Mouse (Mus musculus) thymus, postnatal 0 days (tissue): ENCODE measurements around the gene Akr1c13. TPM values are rescaled to one million over a fixed set of nuclear protein-coding genes. Genes with fewer than 3 reads are reported as not detected.

Experiments
- DNase-seq: peaks from one replicate; pipeline ENCODE4 v3.0.0-alpha.2; 2015; ENCODE audit warnings: low spot score
- polyA plus RNA-seq: library from polyadenylated mRNA; unstranded; fragments of >200 nt; fragmentation: Nextera tagmentation; extraction: Ambion mirVana; gene quantifications from 2 replicates; pipeline ENCODE4 v1.2.1, GENCODE M21; 2015

The Akr1c13 gene
- polyA plus RNA-seq, 1 experiment from 2014 or later = 125 TPM

- no peak for DNase-seq
These were observed 42.7 kb downstream of the Akr1c13 start for GRCm38 (mm10) chr13:4233536-4234172.

- no peak for DNase-seq
These were observed 54.1 kb downstream of the Akr1c13 start for GRCm38 (mm10) chr13:4244861-4245559.

GRCm38 (mm10) chr13:4249347-4249746 lies 58.4 kb downstream of the Akr1c13 start:
- no peak for DNase-seq

Other genes starting within 250 kb of the Akr1c13 start
- gene Ucn3, start 245.8 kb upstream of the Akr1c13 start, polyA plus RNA-seq = 0.09 and 0.12 TPM in 2 replicates
- gene Akr1c14, start 142.1 kb upstream of the Akr1c13 start, polyA plus RNA-seq = 1.1 and 1.6 TPM in 2 replicates
- gene Akr1c18, start 40.5 kb upstream of the Akr1c13 start, polyA plus RNA-seq = 38.3 and 47.4 TPM in 2 replicates
- gene Akr1c19, start 37.5 kb downstream of the Akr1c13 start, polyA plus RNA-seq = 1.1 and 1.9 TPM in 2 replicates
- gene Akr1c12, start 88.3 kb downstream of the Akr1c13 start, polyA plus RNA-seq = 17.4 and 18.1 TPM in 2 replicates
- not detected in 2 replicates for gene Akr1c6, start 243.2 kb downstream of the Akr1c13 start, polyA plus RNA-seq